Comparison of ENCODE assay signal across 8 mouse cellular contexts in the genomic region with DNA sequence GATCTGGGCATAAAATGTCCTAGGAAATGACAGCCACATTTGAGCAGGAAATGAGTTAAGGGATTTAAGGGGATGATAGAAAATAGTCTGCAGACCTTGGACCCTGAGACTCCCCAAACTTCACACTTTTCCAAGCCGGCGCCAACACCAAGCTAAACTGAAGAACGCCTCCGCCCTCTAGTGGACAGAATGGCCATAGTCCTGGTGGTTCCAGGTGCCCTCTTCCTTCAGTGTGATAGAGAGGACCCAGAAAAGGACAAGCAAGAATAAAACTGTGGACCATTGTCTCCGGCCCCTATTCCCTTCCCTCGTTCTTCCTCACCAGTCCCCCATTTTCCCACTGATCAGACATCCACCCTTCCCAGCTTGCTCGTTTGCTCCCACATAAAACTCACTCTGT.
A peak's percentile ranks its signal among the peaks of the same experiment; 100 is the strongest.
DNase-seq lines count a peak whose midpoint lies in the region; ATAC-seq and TF ChIP-seq lines count a peak whose summit lies in the region.

No protein-coding gene starts in this region.

- TF ChIP-seq CTCF in layer of hippocampus, adult 2 months (conservative IDR thresholded peaks at IDR 0.05) = peak; percentile 89
- peak; percentile 83 for TF ChIP-seq CTCF in lung, adult 2 months (IDR thresholded peaks at IDR 0.05; ENCODE audit: insufficient read depth, low read length)

- H3K4me1 ChIP-seq in forebrain, embryonic 14.5 days (ENCODE audit: control insufficient read depth, insufficient read depth, low read length) = peaks cover 3% of the 10 kb centered on the region; the same call in 1 of the 2 replicates
- H3K4me1 ChIP-seq in hindbrain, embryonic 10.5 days (replicated peaks) = peaks cover 12% of the 10 kb centered on the region
- peaks cover 10% of the 10 kb centered on the region for H3K4me1 ChIP-seq in lung, adult 2 months (ENCODE audit: control insufficient read depth, insufficient read depth, low read length)

- H3K27me3 ChIP-seq in forebrain, embryonic 14.5 days (replicated peaks; ENCODE audit: control insufficient read depth, insufficient read depth, low read length) = no peaks in the 10 kb centered on the region
- H3K27me3 ChIP-seq in hindbrain, embryonic 10.5 days (ENCODE audit: insufficient read depth, poor library complexity, severe bottlenecking) = no peaks in the 10 kb centered on the region; the same call in 1 of the 2 replicates

- H3K4me3 ChIP-seq in forebrain, embryonic 14.5 days (ENCODE audit: low read depth, low read length) = peak overlapping the region; percentile 26
- H3K4me3 ChIP-seq in hindbrain, embryonic 10.5 days = peak overlapping the region; percentile 49
- H3K4me3 ChIP-seq in layer of hippocampus, adult 2 months = no peak overlapping the region
- no peak overlapping the region for H3K4me3 ChIP-seq in lung, adult 2 months (replicated peaks; ENCODE audit: extremely low read depth, low read depth, low read length)

- DNase-seq in NIH3T3 (ENCODE audit: low read depth) = peak; percentile 92
- DNase-seq in cerebellum, adult 11-12 months = peak; percentile 30
- peak; percentile 89 for DNase-seq in forebrain, embryonic 14.5 days (ENCODE audit: low spot score)
- DNase-seq in hindbrain, embryonic 10.5 days (ENCODE audit: low spot score) = peak; percentile 79
- DNase-seq in layer of hippocampus, adult 2 months (ENCODE audit: low spot score in 2 of 2) = peak; percentile 60 to 78
- DNase-seq in lung, adult 2 months = peak; percentile 59
- DNase-seq in urinary bladder, postnatal 25 days (ENCODE audit: low spot score) = peak; percentile 74

- peak; percentile 74 for ATAC-seq in forebrain, embryonic 14.5 days
- ATAC-seq in neutrophil, adult 5-6 weeks (ENCODE audit: extremely low read depth, insufficient number of reproducible peaks, low FRiP score, poor library complexity, severe bottlenecking) = peak; percentile 29; the same call in 1 of the 2 replicates

- H3K9me3 ChIP-seq in forebrain, embryonic 14.5 days (replicated peaks; ENCODE audit: control insufficient read depth, low read length) = 0 out of 2 replicates have a peak, but pooled peaks cover 3% of the 10 kb centered on the region
- H3K9me3 ChIP-seq in hindbrain, embryonic 10.5 days = 0 out of 2 replicates have a peak, but pooled peaks cover 6% of the 10 kb centered on the region

- 2% methylated on average over 7 of the region's 7 CpGs for WGBS in forebrain, embryonic 14.5 days
- WGBS in hindbrain, embryonic 10.5 days = 6% methylated on average over 7 of the region's 7 CpGs
- 4% methylated on average over 7 of the region's 7 CpGs for WGBS in lung, adult 2 months

- peak overlapping the region; percentile 32; the same call in 1 of the 2 replicates for H3K9ac ChIP-seq in forebrain, embryonic 14.5 days (ENCODE audit: low read length)

- peak overlapping the region; percentile 56 for H3K4me2 ChIP-seq in forebrain, embryonic 14.5 days (ENCODE audit: low read length)

- TF ChIP-seq POLR2A in lung, adult 2 months (IDR thresholded peaks at IDR 0.05; ENCODE audit: borderline replicate concordance, extremely low read depth, low read depth, low read length) = no peak

- no peak overlapping the region for H3K27ac ChIP-seq in forebrain, embryonic 14.5 days (ENCODE audit: low read depth, low read length)
- no peak overlapping the region for H3K27ac ChIP-seq in hindbrain, embryonic 10.5 days
- no peak overlapping the region for H3K27ac ChIP-seq in layer of hippocampus, adult 2 months

- H3K36me3 ChIP-seq in forebrain, embryonic 14.5 days (ENCODE audit: control insufficient read depth, insufficient read depth, low read length) = no peaks in the 10 kb centered on the region; the same call in 1 of the 2 replicates
- H3K36me3 ChIP-seq in hindbrain, embryonic 10.5 days = peaks cover 3% of the 10 kb centered on the region

Comparison
In these comparisons a context has a peak if more than half of its experiments do, and no peak if none do; other contexts are left out.
1. DNase-seq: peak in every context shown above with its lines; median percentile 92 in NIH3T3; 89 in forebrain, embryonic 14.5 days; 79 in hindbrain, embryonic 10.5 days; 74 in urinary bladder, postnatal 25 days; 69 in layer of hippocampus, adult 2 months; 59 in lung, adult 2 months; 30 in cerebellum, adult 11-12 months.
2. H3K4me3 ChIP-seq: peak in forebrain, embryonic 14.5 days (single experiment) and hindbrain, embryonic 10.5 days (single experiment); none in layer of hippocampus, adult 2 months (single experiment) and lung, adult 2 months (single experiment).